Mouse (Mus musculus) splenic B cell, adult 2 months (primary cell): ENCODE measurements around the gene Xylt2.
A peak's percentile ranks its signal among the peaks of the same experiment; 100 is the strongest.
"Not testable (repeated sequence)": the region's sequence is repeated elsewhere in the genome, so short reads cannot be mapped to it uniquely, and the experiment has no call there.

Source experiments
- DNase-seq: peaks from one replicate; pipeline ENCODE4 v3.0.0-alpha.2; 2011; ENCODE audit warnings: low read depth, low spot score
- H3K27me3 ChIP-seq: 2 replicates; pipeline ENCODE4 v1.6.1; 2012; ENCODE audit warnings: mild to moderate bottlenecking, low read length, moderate library complexity, mixed read lengths; ENCODE audit not compliant: control insufficient read depth, poor library complexity, insufficient read depth, severe bottlenecking
- H3K36me3 ChIP-seq: 2 replicates; pipeline ENCODE4 v1.6.1; 2012; ENCODE audit warnings: mild to moderate bottlenecking, low read length, moderate library complexity, mixed read lengths; ENCODE audit not compliant: control insufficient read depth, poor library complexity, insufficient read depth, severe bottlenecking

Gene Xylt2

GRCm38 (mm10) chr11:94695508-94695907 lies 18.2 kb upstream of the Xylt2 start:
- DNase-seq, result no peak
- Histone ChIP-seq H3K36me3 (no peaks in the 10 kb centered on the region), H3K27me3 (no peaks in the 10 kb centered on the region)

DNA sequence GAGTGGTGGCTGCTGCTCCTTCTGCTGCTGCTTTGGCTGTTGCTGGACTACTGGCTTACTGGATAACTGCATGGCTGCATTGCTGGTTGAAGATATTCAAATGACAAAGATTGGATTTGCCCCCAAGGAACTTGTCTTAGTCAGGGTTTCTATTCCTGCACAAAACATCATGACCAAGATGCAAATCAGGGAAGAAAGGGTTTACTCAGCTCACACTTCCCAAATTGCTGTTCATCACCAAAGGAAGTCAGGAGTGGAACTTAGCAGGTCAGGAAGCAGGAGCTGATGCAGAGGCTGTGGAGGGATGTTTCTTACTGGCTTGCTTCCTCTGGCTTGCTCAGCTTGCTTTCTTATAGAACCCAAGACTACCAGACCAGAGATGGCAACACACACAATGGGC lies 15.2 kb upstream of the Xylt2 start:
- H3K36me3 ChIP-seq, result not testable (repeated sequence)

DNA sequence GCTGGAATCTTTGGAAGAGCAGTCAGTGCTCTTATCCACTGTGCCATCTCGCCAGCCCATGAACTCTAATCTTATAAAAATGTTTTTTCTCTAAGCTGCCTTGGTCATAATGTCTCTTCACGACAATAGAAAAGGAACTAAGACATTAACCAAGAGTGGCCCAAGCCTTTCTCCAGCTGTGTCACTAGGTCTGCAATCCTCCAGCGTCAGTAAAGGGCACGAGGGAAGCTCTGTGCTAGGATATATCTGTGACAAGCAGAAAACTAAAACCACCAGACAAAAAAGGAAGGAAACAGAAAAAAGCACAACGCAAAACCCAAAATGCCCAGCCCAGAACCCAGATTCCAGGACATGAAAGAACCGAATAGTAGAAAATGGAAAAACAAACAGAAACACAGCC lies 9.9 kb upstream of the Xylt2 start:
- Histone ChIP-seq H3K27me3 (no peaks in the 10 kb centered on the region), H3K36me3 (no peaks in the 10 kb centered on the region)
- no peak for DNase-seq

More for the DNA sequence above, 15.2 kb upstream of the Xylt2 start:
- H3K27me3 ChIP-seq, DNase-seq: not testable (repeated sequence)

GRCm38 (mm10) chr11:94682427-94682826 lies 5.1 kb upstream of the Xylt2 start:
- DNase-seq, result no peak
- no peaks in the 10 kb centered on the region for H3K27me3 ChIP-seq

GRCm38 (mm10) chr11:94681640-94682039 lies 4.3 kb upstream of the Xylt2 start:
- no peak for DNase-seq
- Histone ChIP-seq H3K27me3 (no peaks in the 10 kb centered on the region), H3K36me3 (no peaks in the 10 kb centered on the region)

More at GRCm38 (mm10) chr11:94682427-94682826, 5.1 kb upstream of the Xylt2 start:
- no peaks in the 10 kb centered on the region for H3K36me3 ChIP-seq

DNA sequence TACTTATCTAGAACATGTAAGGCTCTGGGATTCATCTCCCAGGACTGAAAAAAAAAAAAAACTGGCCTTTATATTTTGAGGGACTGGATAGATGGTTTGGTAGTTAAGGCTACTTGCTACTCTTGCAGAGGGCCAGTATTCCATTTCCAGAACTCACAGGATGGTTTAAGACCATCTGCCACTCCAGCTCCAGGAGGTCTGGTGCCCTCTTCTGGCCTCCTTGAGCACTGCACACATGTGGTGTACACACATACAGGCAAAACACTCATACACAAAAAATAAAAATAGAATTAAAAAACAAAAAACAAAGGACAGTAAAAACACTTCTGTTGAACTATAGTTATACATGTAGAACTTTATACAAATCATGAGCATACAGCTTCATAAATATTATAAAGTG lies 3.3 kb upstream of the Xylt2 start:
- Histone ChIP-seq H3K27me3 (no peaks in the 10 kb centered on the region), H3K36me3 (no peaks in the 10 kb centered on the region)
- no peak for DNase-seq

- H3K27me3 ChIP-seq, result no peaks in the 10 kb centered on the region
- no peaks in the 10 kb centered on the region for H3K36me3 ChIP-seq
- DNase-seq, result no peak
These were observed 361 bp upstream of the Xylt2 start for GRCm38 (mm10) chr11:94677607-94678145.

- no peak for DNase-seq
- Histone ChIP-seq H3K27me3 (no peaks in the 10 kb centered on the region), H3K36me3 (no peaks in the 10 kb centered on the region)
These were observed 1.0 kb downstream of the Xylt2 start for GRCm38 (mm10) chr11:94676308-94676707.

DNA sequence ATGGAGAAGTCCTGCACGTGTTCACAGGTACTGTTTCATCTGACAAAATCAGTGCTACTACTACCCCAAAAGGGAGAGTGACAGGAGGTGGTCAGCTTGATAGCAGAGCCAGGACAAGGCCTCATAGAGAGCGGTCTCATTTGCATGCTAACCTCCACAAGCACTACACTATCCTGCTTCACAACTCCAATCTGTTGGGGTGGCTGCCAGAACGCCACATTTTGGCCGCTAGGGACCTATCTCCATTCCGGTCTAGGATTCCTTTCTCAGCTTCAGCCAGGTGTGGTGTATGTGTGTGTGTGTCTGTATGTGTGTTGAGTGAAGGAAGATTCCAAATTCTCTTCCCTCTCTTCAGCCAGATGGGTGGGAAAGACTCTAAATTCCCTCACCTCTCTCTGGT lies 1.9 kb downstream of the Xylt2 start:
- DNase-seq, result no peak
- no peaks in the 10 kb centered on the region for H3K27me3 ChIP-seq
- no peaks in the 10 kb centered on the region for H3K36me3 ChIP-seq

- H3K27me3 ChIP-seq, result no peaks in the 10 kb centered on the region
- H3K36me3 ChIP-seq, result 0 out of 2 replicates have a peak, but pooled peaks cover 3% of the 10 kb centered on the region
- no peak for DNase-seq
These were observed 2.3 kb downstream of the Xylt2 start for GRCm38 (mm10) chr11:94674984-94675383.

- peaks cover 6% of the 10 kb centered on the region for H3K36me3 ChIP-seq
- no peak for DNase-seq
- no peaks in the 10 kb centered on the region for H3K27me3 ChIP-seq
These were observed 12.0 kb downstream of the Xylt2 start for GRCm38 (mm10) chr11:94665281-94665680.

DNA sequence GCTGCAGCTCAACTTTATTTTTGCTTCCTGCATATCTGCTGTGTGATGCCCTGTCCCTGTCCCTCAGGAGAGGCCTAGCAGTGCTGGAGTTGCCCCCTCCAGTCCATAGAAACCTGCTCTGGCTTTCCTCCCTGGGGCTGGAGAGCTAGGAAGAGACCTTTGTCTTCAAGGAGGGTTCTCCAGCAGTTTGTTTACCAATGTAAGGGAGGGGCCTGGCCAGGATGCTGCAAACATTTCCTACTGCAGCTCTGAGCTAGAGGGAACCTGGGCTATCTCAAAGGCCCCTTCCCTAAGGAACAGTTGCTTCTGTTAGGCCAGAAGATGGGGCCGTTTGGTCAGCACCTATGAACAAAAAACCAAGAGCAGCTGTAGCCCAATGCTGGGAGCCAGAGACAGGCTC lies 16.0 kb downstream of the Xylt2 start:
- no peak for DNase-seq
- H3K27me3 ChIP-seq, result no peaks in the 10 kb centered on the region
- H3K36me3 ChIP-seq, result no peaks in the 10 kb centered on the region; the same call in none of the 2 replicates

DNA sequence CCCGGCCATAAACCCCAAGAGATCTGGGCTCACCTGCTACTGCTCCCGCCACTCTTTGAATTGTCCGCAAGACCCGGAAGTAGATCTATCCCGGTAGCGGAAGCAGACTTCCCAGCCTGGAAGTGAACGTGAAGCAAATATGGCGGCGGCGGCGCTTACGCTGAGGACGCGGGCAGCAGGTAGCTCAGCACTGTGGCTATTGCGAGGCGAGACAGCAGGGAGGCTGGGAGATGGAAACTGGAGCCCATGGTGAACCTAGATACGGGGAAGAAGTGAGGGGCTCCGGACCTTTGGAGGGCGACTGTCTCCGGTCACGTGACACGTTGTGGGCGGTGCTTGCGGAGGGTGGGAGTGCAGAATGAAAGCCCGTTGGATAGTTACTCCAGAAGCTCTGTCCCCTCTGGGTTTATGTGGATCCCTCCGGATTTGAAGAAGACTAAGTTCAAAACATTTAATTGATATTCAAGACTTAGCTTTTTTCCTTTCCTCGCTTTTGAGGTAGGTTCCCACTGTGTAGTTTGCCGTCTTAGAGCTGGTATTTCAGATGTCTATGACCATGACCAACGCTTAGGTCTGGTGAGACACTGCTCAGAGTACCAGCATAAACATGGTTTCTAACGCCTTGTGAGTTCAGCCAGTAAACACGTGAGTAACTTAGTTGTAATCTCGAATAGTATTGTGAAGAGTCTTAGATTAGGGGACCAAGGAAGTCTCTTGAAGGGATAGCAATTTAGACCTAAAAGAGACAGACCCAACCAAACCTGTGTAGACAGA lies 23.5 kb downstream of the Xylt2 start, which contains the start of the genes Mrpl27 and Eme1:
TSS of gene Mrpl27 (plus strand) at position 105 of the 774 bp plus-strand sequence.
TSS of gene Eme1 (minus strand) at position 302 of the 774 bp plus-strand sequence.
- no peaks in the 10 kb centered on the region for H3K27me3 ChIP-seq
- DNase-seq, result peak; percentile 82

DNA sequence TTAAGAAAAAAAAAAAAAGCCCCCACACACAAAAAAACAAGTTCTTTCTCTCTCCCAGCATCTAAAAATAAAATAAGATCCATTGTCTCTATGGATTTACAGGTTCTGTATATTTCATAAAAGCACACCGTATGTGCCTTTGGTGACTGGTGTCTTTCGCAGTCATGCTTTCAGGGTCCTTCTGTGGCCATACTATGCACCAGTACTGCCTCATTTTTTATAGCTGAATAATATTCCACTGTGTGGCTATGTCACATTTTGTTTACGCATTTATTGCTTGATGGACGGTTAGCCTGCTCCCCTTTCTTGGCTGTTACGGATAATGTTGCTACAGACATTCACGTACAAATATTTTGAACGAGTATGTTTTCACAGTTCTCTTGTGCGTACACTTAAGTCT lies 24.3 kb downstream of the Xylt2 start:
- DNase-seq, result no peak
- Histone ChIP-seq H3K27me3 (no peaks in the 10 kb centered on the region), H3K36me3 (no peaks in the 10 kb centered on the region; the same call in 1 of the 2 replicates)

More for the DNA sequence above, 23.5 kb downstream of the Xylt2 start, which contains the start of the genes Mrpl27 and Eme1:
- H3K36me3 ChIP-seq, result no peaks in the 10 kb centered on the region; the same call in 1 of the 2 replicates

DNA sequence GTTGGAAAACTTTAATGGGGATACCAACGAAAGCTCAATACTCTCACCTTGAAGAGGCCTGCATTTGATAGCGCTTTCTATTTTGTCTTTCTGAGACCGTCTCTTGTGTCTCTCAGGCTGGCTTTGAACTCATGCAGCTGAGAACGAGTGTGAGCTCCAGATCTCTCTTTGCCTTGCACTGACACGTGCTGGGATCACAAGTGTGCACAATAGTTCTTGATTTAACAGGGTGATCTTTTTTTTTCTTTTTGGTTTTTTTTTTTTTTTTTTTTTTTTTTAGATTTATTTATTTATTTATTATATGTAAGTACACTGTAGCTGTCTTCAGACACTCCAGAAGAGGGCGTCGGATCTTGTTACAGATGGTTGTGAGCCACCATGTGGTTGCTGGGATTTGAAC lies 26.1 kb downstream of the Xylt2 start:
- not testable (repeated sequence) for DNase-seq, H3K27me3 ChIP-seq, H3K36me3 ChIP-seq
